Mouse (Mus musculus) small intestine, adult 2 months (tissue): ENCODE results near the gene Gm10160.

ENCODE experiments used
- CTCF ChIP-seq: fragments of 200-500 bp; IDR thresholded peaks from 2 replicates; pipeline ENCODE4 v1.5.1; 2012; ENCODE audit warnings: low read depth, mild to moderate bottlenecking, control low read depth, inconsistent platforms, low read length, moderate library complexity, mixed read lengths; ENCODE audit not compliant: insufficient replicate concordance, insufficient read length; ENCODE audit errors: extremely low read depth
- POLR2A ChIP-seq: fragments of 200-500 bp; IDR thresholded peaks from 2 replicates; pipeline ENCODE4 v1.6.1; 2012; ENCODE audit warnings: low read depth, mild to moderate bottlenecking, control low read depth, inconsistent platforms, low read length, moderate library complexity

DNA sequence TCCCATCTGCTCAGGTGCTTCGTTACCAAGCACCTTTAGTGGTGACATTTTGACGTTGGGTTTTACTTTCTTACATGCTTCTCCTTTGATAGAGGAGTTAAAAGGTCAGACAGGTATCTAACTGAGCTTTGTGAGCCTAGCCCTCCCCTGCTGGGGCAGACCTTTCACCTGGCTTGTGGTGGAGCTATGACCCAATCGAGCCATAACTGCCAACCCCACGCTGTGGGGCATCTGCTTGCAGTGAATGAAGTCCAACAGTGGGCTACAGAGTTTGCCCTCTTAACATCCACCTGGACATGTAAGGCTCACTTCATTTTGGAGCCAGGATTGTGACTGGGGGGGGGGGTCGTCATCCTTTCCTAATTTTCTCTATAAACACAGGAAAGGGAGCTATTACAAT, 24.7 kb upstream of the Gm10160 start:
- no peak for TF ChIP-seq CTCF
- no peak for TF ChIP-seq POLR2A
